Mouse (Mus musculus): ENCODE measurements at regions not wholly inside any gene's neighbourhood (a gene's known extent, or its start where the extent isn't known, plus 50 kb on each side); places are given as distances from the start of the nearest gene placed in this dataset.

DNA sequence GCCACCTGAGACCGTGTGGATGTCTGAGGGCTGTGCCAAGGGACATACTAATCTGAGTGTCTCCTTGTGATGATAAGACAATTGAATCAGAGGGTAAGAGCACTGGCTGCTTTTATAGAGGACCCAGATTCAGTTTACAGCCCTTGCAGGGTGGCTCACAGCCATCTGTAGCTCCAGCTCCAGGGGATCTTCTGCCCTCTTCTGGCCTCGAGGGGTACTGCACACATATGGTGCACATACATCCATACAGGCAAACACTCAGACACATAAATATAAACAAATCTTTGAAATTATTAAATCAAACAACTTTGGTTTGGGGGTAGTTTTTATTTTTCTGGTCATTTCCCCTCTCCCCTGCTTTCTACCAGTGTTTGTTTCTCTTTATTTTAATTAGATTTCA, 86.4 kb upstream of the Zfp64 start:
- Histone ChIP-seq H3K9ac (ENCODE audit: low read length) (no peak overlapping the region), H3K4me3 (ENCODE audit: low read depth, low read length) (no peak overlapping the region), H3K36me3 (ENCODE audit: control insufficient read depth, insufficient read depth, low read length) (no peaks in the 10 kb centered on the region), H3K27ac (ENCODE audit: low read depth, low read length) (no peak overlapping the region), H3K4me1 (ENCODE audit: control insufficient read depth, insufficient read depth, low read length) (0 out of 2 replicates have a peak, but pooled peaks cover 4% of the 10 kb centered on the region), H3K9me3 (replicated peaks; ENCODE audit: control insufficient read depth, low read length) (no peaks in the 10 kb centered on the region), H3K27me3 (replicated peaks; ENCODE audit: control insufficient read depth, insufficient read depth, low read length) (no peaks in the 10 kb centered on the region), H3K4me2 (ENCODE audit: low read length) (no peak overlapping the region)
- ATAC-seq (no peak), DNase-seq (ENCODE audit: low spot score) (no peak)
- 71% methylated on average over 2 of the region's 2 CpGs for WGBS

DNA sequence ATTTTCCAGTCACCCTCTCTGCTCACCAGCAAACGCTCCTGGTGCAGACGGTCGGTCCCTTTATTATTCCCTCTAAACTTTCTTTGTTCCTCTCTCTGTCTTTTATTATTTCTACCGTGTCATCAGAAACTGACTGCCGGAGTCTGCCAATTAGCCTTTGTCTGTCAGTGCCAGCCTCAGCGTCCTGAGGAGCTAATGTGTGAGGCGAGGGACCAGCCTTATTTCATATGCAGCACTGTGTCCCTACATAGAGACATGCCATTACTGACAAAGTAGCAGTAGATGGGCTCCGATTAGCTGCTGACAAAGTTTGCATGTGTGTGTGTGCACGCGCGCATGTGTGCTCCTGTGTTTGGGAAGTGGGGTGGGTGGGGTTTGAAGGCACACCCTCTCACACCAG, 82.6 kb upstream of the Zfp64 start:
- 0 out of 2 replicates have a peak overlapping the region, but pooled peaks have one; percentile 2 for H3K9ac ChIP-seq (ENCODE audit: low read length)
- H3K4me3 ChIP-seq (ENCODE audit: low read depth, low read length) = no peak overlapping the region
- 0 out of 2 replicates have a peak overlapping the region, but pooled peaks have one; percentile 10 for H3K27ac ChIP-seq (ENCODE audit: low read depth, low read length)
- 24% methylated on average over 11 of the region's 11 CpGs for WGBS
- DNase-seq (ENCODE audit: low spot score) (peak; percentile 56), ATAC-seq (peak; percentile 61; the same call in 1 of the 2 replicates)
- H3K4me2 ChIP-seq (ENCODE audit: low read length) = peak overlapping the region; percentile 10; the same call in 1 of the 2 replicates
- H3K36me3 ChIP-seq (ENCODE audit: control insufficient read depth, insufficient read depth, low read length) = no peaks in the 10 kb centered on the region
- H3K4me1 ChIP-seq (ENCODE audit: control insufficient read depth, insufficient read depth, low read length) = peaks cover 5% of the 10 kb centered on the region; the same call in 1 of the 2 replicates
- H3K27me3 ChIP-seq (replicated peaks; ENCODE audit: control insufficient read depth, insufficient read depth, low read length) = no peaks in the 10 kb centered on the region
- no peaks in the 10 kb centered on the region for H3K9me3 ChIP-seq (replicated peaks; ENCODE audit: control insufficient read depth, low read length)

DNA sequence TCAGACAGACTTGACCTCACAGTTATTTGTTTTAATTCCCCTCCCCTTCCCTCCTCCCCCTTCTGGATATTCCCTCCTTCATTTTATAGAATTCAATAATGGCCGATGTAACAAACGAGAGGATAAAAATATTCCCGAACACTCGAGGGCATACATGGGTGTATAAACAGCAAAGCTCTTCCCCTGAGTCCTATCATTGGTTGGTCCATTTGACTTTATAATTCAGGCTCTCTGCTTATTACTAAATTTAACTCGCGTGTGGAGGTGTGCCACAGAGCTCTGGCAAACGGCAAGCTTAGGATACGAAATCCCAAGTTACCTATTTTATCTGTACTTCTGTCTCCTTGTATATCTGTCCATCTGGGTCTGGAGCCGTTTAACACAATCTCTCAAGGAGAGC, 82.1 kb upstream of the Zfp64 start:
- H3K27me3 ChIP-seq (replicated peaks; ENCODE audit: control insufficient read depth, insufficient read depth, low read length) = no peaks in the 10 kb centered on the region
- H3K4me1 ChIP-seq (ENCODE audit: control insufficient read depth, insufficient read depth, low read length) = peaks cover 9% of the 10 kb centered on the region
- H3K36me3 ChIP-seq (ENCODE audit: control insufficient read depth, insufficient read depth, low read length) = no peaks in the 10 kb centered on the region
- H3K27ac ChIP-seq (ENCODE audit: low read depth, low read length) = 0 out of 2 replicates have a peak overlapping the region, but pooled peaks have one; percentile 10
- peak overlapping the region; percentile 10; the same call in 1 of the 2 replicates for H3K4me2 ChIP-seq (ENCODE audit: low read length)
- DNase-seq (ENCODE audit: low spot score) (no peak), ATAC-seq (no peak)
- 0 out of 2 replicates have a peak overlapping the region, but pooled peaks have one; percentile 2 for H3K9ac ChIP-seq (ENCODE audit: low read length)
- WGBS = 63% methylated on average over 9 of the region's 9 CpGs
- no peak overlapping the region for H3K4me3 ChIP-seq (ENCODE audit: low read depth, low read length)
- no peaks in the 10 kb centered on the region for H3K9me3 ChIP-seq (replicated peaks; ENCODE audit: control insufficient read depth, low read length)

DNA sequence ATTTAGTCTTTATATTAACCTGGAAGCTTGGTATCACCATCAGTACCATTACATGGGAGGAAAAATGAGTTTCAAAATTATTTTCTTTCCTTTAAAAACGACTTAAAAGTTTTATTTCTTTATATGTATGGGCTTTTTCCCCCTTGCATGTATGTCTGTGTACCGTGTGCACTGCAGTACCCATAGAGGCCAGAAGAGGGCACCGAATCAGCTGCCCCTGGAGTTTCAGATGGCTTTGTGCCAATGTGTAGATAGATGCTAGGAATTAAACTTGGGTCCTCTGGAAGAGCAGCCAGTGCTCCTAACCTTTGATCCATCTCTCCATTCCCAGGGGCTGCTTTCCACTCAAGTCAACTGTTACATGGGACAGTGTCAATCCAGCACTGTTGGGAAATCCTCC, 79.9 kb upstream of the Zfp64 start:
- WGBS = 42% methylated on average over 3 of the region's 3 CpGs
- H3K4me1 ChIP-seq (ENCODE audit: control insufficient read depth, insufficient read depth, low read length) = peaks cover 9% of the 10 kb centered on the region
- no peaks in the 10 kb centered on the region for H3K36me3 ChIP-seq (ENCODE audit: control insufficient read depth, insufficient read depth, low read length)
- ATAC-seq (no peak), DNase-seq (ENCODE audit: low spot score) (peak; percentile 19)
- no peak overlapping the region for H3K9ac ChIP-seq (ENCODE audit: low read length)
- no peak overlapping the region for H3K4me3 ChIP-seq (ENCODE audit: low read depth, low read length)
- no peak overlapping the region for H3K27ac ChIP-seq (ENCODE audit: low read depth, low read length)
- H3K9me3 ChIP-seq (replicated peaks; ENCODE audit: control insufficient read depth, low read length) = no peaks in the 10 kb centered on the region
- no peaks in the 10 kb centered on the region for H3K27me3 ChIP-seq (replicated peaks; ENCODE audit: control insufficient read depth, insufficient read depth, low read length)
- H3K4me2 ChIP-seq (ENCODE audit: low read length) = no peak overlapping the region

DNA sequence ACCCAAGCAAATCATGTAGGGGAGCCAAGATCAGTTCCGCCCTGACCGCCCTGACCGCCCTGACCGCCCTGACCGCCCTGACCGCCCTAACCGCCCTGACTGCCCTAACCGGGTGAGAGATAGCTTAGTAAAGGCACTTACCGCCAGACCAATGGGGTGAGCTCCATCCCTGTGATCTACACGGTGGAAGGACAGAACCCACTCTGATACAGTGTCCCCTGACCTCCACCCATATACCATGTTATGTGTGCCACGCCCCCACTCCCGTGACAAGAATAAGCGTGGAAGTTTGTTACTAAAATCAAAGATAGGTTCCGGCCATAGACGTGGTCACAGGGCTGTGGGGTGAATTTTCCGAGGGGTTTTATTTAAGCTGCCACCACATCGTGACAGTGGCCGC, 78.6 kb upstream of the Zfp64 start:
- H3K27me3 ChIP-seq (replicated peaks; ENCODE audit: control insufficient read depth, insufficient read depth, low read length) = no peaks in the 10 kb centered on the region
- DNase-seq (ENCODE audit: low spot score) (no peak), ATAC-seq (no peak)
- no peaks in the 10 kb centered on the region for H3K9me3 ChIP-seq (replicated peaks; ENCODE audit: control insufficient read depth, low read length)
- no peaks in the 10 kb centered on the region for H3K36me3 ChIP-seq (ENCODE audit: control insufficient read depth, insufficient read depth, low read length)
- H3K4me1 ChIP-seq (ENCODE audit: control insufficient read depth, insufficient read depth, low read length) = peaks cover 9% of the 10 kb centered on the region
- no peak overlapping the region for H3K27ac ChIP-seq (ENCODE audit: low read depth, low read length)
- no peak overlapping the region for H3K4me2 ChIP-seq (ENCODE audit: low read length)
- H3K4me3 ChIP-seq (ENCODE audit: low read depth, low read length) = no peak overlapping the region
- 58% methylated on average over 18 of the region's 18 CpGs for WGBS
- H3K9ac ChIP-seq (ENCODE audit: low read length) = no peak overlapping the region

DNA sequence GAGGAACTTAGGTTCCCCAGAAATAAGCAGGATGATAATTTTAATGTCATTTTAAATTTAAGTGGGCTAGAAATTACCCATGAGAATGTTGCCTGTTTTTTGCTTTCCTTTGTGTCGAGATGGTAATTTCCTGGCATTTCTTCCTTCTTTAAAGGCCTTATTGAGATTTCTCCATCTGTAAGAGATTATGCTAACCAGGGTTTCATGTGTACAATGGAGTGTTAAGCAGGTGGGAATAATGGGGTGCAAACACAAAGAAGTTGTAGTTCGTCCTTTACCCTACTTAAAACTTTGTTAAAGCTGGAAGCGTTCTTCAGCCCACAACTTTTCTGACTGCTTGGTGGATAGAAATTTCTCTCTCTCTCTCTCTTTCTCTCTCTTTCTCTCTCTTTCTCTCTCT, 77.8 kb upstream of the Zfp64 start:
- Histone ChIP-seq H3K4me1 (ENCODE audit: control insufficient read depth, insufficient read depth, low read length) (peaks cover 9% of the 10 kb centered on the region), H3K4me2 (ENCODE audit: low read length) (no peak overlapping the region), H3K4me3 (ENCODE audit: low read depth, low read length) (no peak overlapping the region), H3K36me3 (ENCODE audit: control insufficient read depth, insufficient read depth, low read length) (no peaks in the 10 kb centered on the region), H3K9ac (ENCODE audit: low read length) (no peak overlapping the region), H3K9me3 (replicated peaks; ENCODE audit: control insufficient read depth, low read length) (no peaks in the 10 kb centered on the region), H3K27me3 (replicated peaks; ENCODE audit: control insufficient read depth, insufficient read depth, low read length) (no peaks in the 10 kb centered on the region), H3K27ac (ENCODE audit: low read depth, low read length) (no peak overlapping the region)
- DNase-seq (ENCODE audit: low spot score) = peak; percentile 42
- WGBS = 5% methylated on average over 3 of the region's 3 CpGs
- ATAC-seq = no peak

DNA sequence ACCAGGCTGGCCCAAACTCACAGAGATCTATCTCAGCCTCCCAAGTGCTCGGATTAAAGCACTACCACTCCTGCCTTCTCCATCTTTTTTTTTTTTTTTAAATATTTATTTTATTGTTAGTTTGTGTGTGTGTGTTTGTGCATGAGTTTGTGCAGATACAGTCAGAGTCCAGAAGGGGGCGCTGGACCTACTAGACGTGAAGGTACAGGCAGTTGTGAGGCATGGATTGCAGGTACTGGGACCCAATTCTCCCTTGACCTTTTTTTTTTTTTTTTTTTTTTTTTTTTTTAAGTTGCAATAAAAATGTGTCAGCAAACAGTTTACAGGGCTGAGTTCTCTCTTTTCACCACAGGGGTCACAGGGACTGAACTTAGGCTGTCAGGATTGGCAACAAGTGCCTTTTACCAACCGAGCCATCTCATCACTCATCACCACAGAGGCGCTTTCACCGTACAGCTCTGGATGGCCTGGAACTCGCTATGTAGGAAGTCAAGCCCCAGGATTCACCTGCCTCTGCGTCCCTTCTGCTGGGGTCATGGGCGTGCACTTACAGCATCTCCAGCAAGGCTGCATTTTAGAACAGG, 73.2 kb upstream of the Zfp64 start:
- DNase-seq (ENCODE audit: low spot score) (no peak), ATAC-seq (no peak)
- no peak overlapping the region for H3K4me2 ChIP-seq (ENCODE audit: low read length)
- no peak overlapping the region for H3K4me3 ChIP-seq (ENCODE audit: low read depth, low read length)
- no peak overlapping the region for H3K27ac ChIP-seq (ENCODE audit: low read depth, low read length)
- H3K9me3 ChIP-seq (replicated peaks; ENCODE audit: control insufficient read depth, low read length) = no peaks in the 10 kb centered on the region
- no peaks in the 10 kb centered on the region for H3K27me3 ChIP-seq (replicated peaks; ENCODE audit: control insufficient read depth, insufficient read depth, low read length)
- H3K9ac ChIP-seq (ENCODE audit: low read length) = no peak overlapping the region
- 82% methylated on average over 9 of the region's 9 CpGs for WGBS
- no peaks in the 10 kb centered on the region for H3K36me3 ChIP-seq (ENCODE audit: control insufficient read depth, insufficient read depth, low read length)
- H3K4me1 ChIP-seq (ENCODE audit: control insufficient read depth, insufficient read depth, low read length) = peaks cover 5% of the 10 kb centered on the region

DNA sequence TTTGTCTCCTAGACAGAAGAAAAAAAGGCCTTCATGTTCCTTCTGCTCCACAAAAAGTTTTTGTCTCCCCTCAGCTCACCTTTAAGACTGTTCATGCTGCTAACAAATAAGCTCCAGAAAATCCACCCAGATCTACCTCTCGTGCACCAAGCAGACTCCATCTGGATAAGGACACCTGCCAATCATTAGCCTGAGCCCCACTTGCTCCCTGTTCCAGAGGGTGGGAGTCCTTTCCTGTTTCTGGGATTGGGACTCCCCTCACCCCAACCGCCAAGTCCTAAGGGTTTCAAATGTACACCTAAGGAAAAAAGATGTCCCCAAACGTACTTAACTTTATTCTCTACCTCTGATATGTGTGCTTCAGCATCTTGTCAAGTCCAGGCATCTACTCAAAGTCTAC, 63.6 kb upstream of the Zfp64 start:
- Histone ChIP-seq H3K4me2 (ENCODE audit: low read length) (no peak overlapping the region), H3K4me3 (ENCODE audit: low read depth, low read length) (no peak overlapping the region), H3K36me3 (ENCODE audit: control insufficient read depth, insufficient read depth, low read length) (no peaks in the 10 kb centered on the region), H3K27me3 (replicated peaks; ENCODE audit: control insufficient read depth, insufficient read depth, low read length) (no peaks in the 10 kb centered on the region), H3K9ac (ENCODE audit: low read length) (no peak overlapping the region), H3K27ac (ENCODE audit: low read depth, low read length) (no peak overlapping the region), H3K4me1 (ENCODE audit: control insufficient read depth, insufficient read depth, low read length) (no peaks in the 10 kb centered on the region), H3K9me3 (replicated peaks; ENCODE audit: control insufficient read depth, low read length) (no peaks in the 10 kb centered on the region)
- DNase-seq (ENCODE audit: low spot score) (no peak), ATAC-seq (no peak)
- WGBS = 78% methylated on average over 3 of the region's 3 CpGs

DNA sequence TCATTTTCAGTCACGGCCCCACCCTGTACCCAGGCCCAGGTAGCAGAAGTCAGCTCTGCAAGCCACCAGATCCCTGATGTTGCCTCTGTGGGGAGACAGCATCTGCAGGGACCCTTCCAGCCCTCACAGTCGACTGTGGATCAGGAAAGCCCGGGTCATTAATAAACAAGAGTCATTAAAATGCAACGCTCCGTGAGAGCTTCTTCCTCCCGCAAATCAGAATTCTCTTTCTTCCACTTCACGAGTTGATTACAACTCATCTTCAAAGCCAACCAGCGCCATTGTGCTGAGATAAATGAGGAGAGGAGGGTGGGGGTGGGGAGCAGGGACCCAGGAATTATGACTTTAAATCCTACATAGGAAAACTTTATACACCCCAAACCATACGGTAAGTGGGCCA, 54.9 kb upstream of the Zfp64 start:
- DNase-seq (ENCODE audit: low spot score) (peak; percentile 49), ATAC-seq (no peak; the same call in 1 of the 2 replicates)
- WGBS = 31% methylated on average over 9 of the region's 9 CpGs
- Histone ChIP-seq H3K27me3 (replicated peaks; ENCODE audit: control insufficient read depth, insufficient read depth, low read length) (no peaks in the 10 kb centered on the region), H3K36me3 (ENCODE audit: control insufficient read depth, insufficient read depth, low read length) (no peaks in the 10 kb centered on the region), H3K9ac (ENCODE audit: low read length) (no peak overlapping the region), H3K4me1 (ENCODE audit: control insufficient read depth, insufficient read depth, low read length) (no peaks in the 10 kb centered on the region), H3K27ac (ENCODE audit: low read depth, low read length) (no peak overlapping the region), H3K4me2 (ENCODE audit: low read length) (no peak overlapping the region), H3K9me3 (replicated peaks; ENCODE audit: control insufficient read depth, low read length) (no peaks in the 10 kb centered on the region), H3K4me3 (ENCODE audit: low read depth, low read length) (no peak overlapping the region)
